Mouse (Mus musculus): ENCODE results near the gene Mybbp1a.

The Mybbp1a gene

GRCm38 (mm10) chr11:72440965-72441664, at the start of gene Mybbp1a:
Mybbp1a (plus strand) TSS chr11:72441355.
- DNase-seq (ENCODE audit: extremely low spot score, low spot score), result peak; percentile 98

GRCm38 (mm10) chr11:72393243-72393642, 47.9 kb upstream of the Mybbp1a start:
- DNase-seq (ENCODE audit: extremely low spot score, low spot score), result no peak

GRCm38 (mm10) chr11:72393669-72394068, 47.5 kb upstream of the Mybbp1a start:
- no peak for DNase-seq (ENCODE audit: extremely low spot score, low spot score)

- DNase-seq (ENCODE audit: extremely low spot score, low spot score), result no peak
These were observed 46.5 kb upstream of the Mybbp1a start for GRCm38 (mm10) chr11:72394694-72395093.

- no peak for DNase-seq (ENCODE audit: extremely low spot score, low spot score)
These were observed 45.5 kb upstream of the Mybbp1a start for GRCm38 (mm10) chr11:72395652-72396051.

GRCm38 (mm10) chr11:72396621-72397020, 44.5 kb upstream of the Mybbp1a start:
- no peak for DNase-seq (ENCODE audit: extremely low spot score, low spot score)

GRCm38 (mm10) chr11:72397072-72397471, 44.1 kb upstream of the Mybbp1a start:
- DNase-seq (ENCODE audit: extremely low spot score, low spot score), result no peak

GRCm38 (mm10) chr11:72397811-72398525, 43.2 kb upstream of the Mybbp1a start:
- DNase-seq (ENCODE audit: extremely low spot score, low spot score), result no peak

GRCm38 (mm10) chr11:72401068-72401467, 40.1 kb upstream of the Mybbp1a start:
- DNase-seq (ENCODE audit: extremely low spot score, low spot score), result no peak

- no peak for DNase-seq (ENCODE audit: extremely low spot score, low spot score)
These were observed 39.1 kb upstream of the Mybbp1a start for GRCm38 (mm10) chr11:72402017-72402416.

GRCm38 (mm10) chr11:72402969-72403368, 38.2 kb upstream of the Mybbp1a start:
- DNase-seq (ENCODE audit: extremely low spot score, low spot score), result no peak

GRCm38 (mm10) chr11:72405532-72405931, 35.6 kb upstream of the Mybbp1a start:
- no peak for DNase-seq (ENCODE audit: extremely low spot score, low spot score)

GRCm38 (mm10) chr11:72406079-72406675, 35.0 kb upstream of the Mybbp1a start:
- DNase-seq (ENCODE audit: extremely low spot score, low spot score), result no peak

- DNase-seq (ENCODE audit: extremely low spot score, low spot score), result no peak
These were observed 34.1 kb upstream of the Mybbp1a start for GRCm38 (mm10) chr11:72407081-72407480.

- DNase-seq (ENCODE audit: extremely low spot score, low spot score), result no peak
These were observed 33.6 kb upstream of the Mybbp1a start for GRCm38 (mm10) chr11:72407574-72407973.

GRCm38 (mm10) chr11:72408451-72409170, 32.5 kb upstream of the Mybbp1a start:
- no peak for DNase-seq (ENCODE audit: extremely low spot score, low spot score)

GRCm38 (mm10) chr11:72409649-72410385, 31.3 kb upstream of the Mybbp1a start:
- no peak for DNase-seq (ENCODE audit: extremely low spot score, low spot score)

- DNase-seq (ENCODE audit: extremely low spot score, low spot score), result peak; percentile 30
These were observed 30.5 kb upstream of the Mybbp1a start for GRCm38 (mm10) chr11:72410521-72411092.

- peak; percentile 86 for DNase-seq (ENCODE audit: extremely low spot score, low spot score)
These were observed 29.8 kb upstream of the Mybbp1a start, which contains the start of gene Smtnl2 for GRCm38 (mm10) chr11:72411093-72411921. Smtnl2 (minus strand) TSS chr11:72411713.

GRCm38 (mm10) chr11:72411945-72412344, 29.2 kb upstream of the Mybbp1a start:
- no peak for DNase-seq (ENCODE audit: extremely low spot score, low spot score)

Data from neural tube, embryonic 10.5 days (tissue).